Mouse (Mus musculus) left cerebral cortex, adult 11 months (tissue): ENCODE measurements around the gene Dnajb8.

Experiments
- DNase-seq: peaks from one replicate; pipeline ENCODE4 v3.0.0; 2022; ENCODE audit warnings: low spot score

The Dnajb8 gene

GRCm38 (mm10) chr6:88299491-88299890, 77.4 kb downstream of the Dnajb8 start:
- no peak for DNase-seq

GRCm38 (mm10) chr6:88301234-88301633, 79.2 kb downstream of the Dnajb8 start:
- DNase-seq: no peak
